In genomic region chr1:89317897-89318296, GRCm38 (mm10) we compare ENCODE assay signal across 16 mouse cellular contexts.
"Had no signal": no experiment of that assay in that cellular context is flagged by ENCODE, and none has a peak within 500 bp of the region (broad histone marks: within the 10 kb centered on the region; RNA-seq: fewer than 3 reads in every experiment).

No protein-coding gene starts in this region.

- H3K4me1 ChIP-seq: megakaryocyte, embryonic 14.5 days; midbrain, embryonic 13.5 days; midbrain, embryonic 15.5 days; neural tube, embryonic 12.5 days had no signal

- H3K9me3 ChIP-seq: megakaryocyte, embryonic 14.5 days; midbrain, embryonic 13.5 days; midbrain, embryonic 15.5 days; neural tube, embryonic 12.5 days had no signal

- H3K36me3 ChIP-seq: midbrain, embryonic 13.5 days; midbrain, embryonic 15.5 days; neural tube, embryonic 12.5 days had no signal

- H3K27ac ChIP-seq: midbrain, embryonic 13.5 days; midbrain, embryonic 15.5 days; neural tube, embryonic 12.5 days had no signal

- H3K4me3 ChIP-seq: megakaryocyte, embryonic 14.5 days; midbrain, embryonic 13.5 days; midbrain, embryonic 15.5 days; neural tube, embryonic 12.5 days had no signal

- H3K27me3 ChIP-seq: midbrain, embryonic 13.5 days; midbrain, embryonic 15.5 days; neural tube, embryonic 12.5 days had no signal

- ATAC-seq: midbrain, embryonic 13.5 days; midbrain, embryonic 15.5 days had no signal

- H3K9ac ChIP-seq: lung, embryonic 14.5 days; midbrain, embryonic 13.5 days; midbrain, embryonic 15.5 days; neural tube, embryonic 12.5 days had no signal

- H3K4me2 ChIP-seq: lung, embryonic 14.5 days; midbrain, embryonic 11.5 days; midbrain, embryonic 13.5 days; midbrain, embryonic 15.5 days; neural tube, embryonic 12.5 days had no signal

- DNase-seq: lung, adult 18-20 months; lung, embryonic 14.5 days; lung, postnatal 10 days; lung, postnatal 4 days; right cerebral cortex, adult 18-20 months; right cerebral cortex, postnatal 25 days; right cerebral cortex, postnatal 4 days; spleen, adult 18-20 months; thymus, adult 2 months; thymus, postnatal 25 days; thymus, postnatal 4 days had no signal
